Mouse (Mus musculus) kidney, adult 2 months (tissue): ENCODE results near the gene Olfr1323. TPM values are rescaled to one million over a fixed set of nuclear protein-coding genes. Genes with fewer than 3 reads are reported as not detected.

Experiments used
- DNase-seq: peaks from one replicate; pipeline ENCODE4 v3.0.0; 2021
- H3K27ac ChIP-seq: fragments of 200-500 bp; 2 replicates; pipeline ENCODE4 v1.5.1; 2012; ENCODE audit warnings: low read depth, low read length, control low read depth, inconsistent platforms; ENCODE audit not compliant: insufficient read depth
- H3K27me3 ChIP-seq: fragments of 200-500 bp; replicated peaks from 2 replicates; pipeline ENCODE4 v1.6.1; 2012; ENCODE audit warnings: mild to moderate bottlenecking, moderate library complexity, low read length, inconsistent platforms; ENCODE audit not compliant: control insufficient read depth, insufficient read depth
- H3K36me3 ChIP-seq: fragments of 200-500 bp; 2 replicates; pipeline ENCODE4 v1.6.1; 2012; ENCODE audit warnings: mild to moderate bottlenecking, moderate library complexity, low read length, inconsistent platforms; ENCODE audit not compliant: control insufficient read depth, insufficient read depth
- H3K4me1 ChIP-seq: fragments of 200-500 bp; 2 replicates; pipeline ENCODE4 v1.6.1; 2011; ENCODE audit warnings: low read length; ENCODE audit not compliant: control insufficient read depth, insufficient read depth
- H3K4me3 ChIP-seq: fragments of 200-500 bp; 2 replicates; pipeline ENCODE4 v1.5.1; 2011; ENCODE audit warnings: mild to moderate bottlenecking, low read depth, low read length, control low read depth; ENCODE audit not compliant: insufficient read depth
- CTCF ChIP-seq: fragments of 200-500 bp; conservative IDR thresholded peaks from 2 replicates; pipeline ENCODE4 v1.5.1; 2011; ENCODE audit warnings: low read depth, mild to moderate bottlenecking, control low read depth, low read length, moderate library complexity, mixed read lengths; ENCODE audit not compliant: insufficient read depth, insufficient read length
- POLR2A ChIP-seq: fragments of 200-500 bp; IDR thresholded peaks from one replicate; pipeline ENCODE4 v1.6.1; 2011; ENCODE audit warnings: low read depth, low read length, control low read depth
- WGBS: fragments of 180-500 bp; shearing (Covaris S2); methylation state at CpG from one replicate; pipeline ENCODE4 v1.1.7; 2018; 5-methylcytosine and 5-hydroxymethylcytosine counted together
- polyA plus RNA-seq: library from polyadenylated mRNA; depleted of rRNA; stranded (reverse); fragments of >200 nt; gene quantifications from 2 replicates; pipeline ENCODE4 v1.2.3, GENCODE M21; 2012; rRNA removed

The Olfr1323 gene
- not detected in 2 replicates for polyA plus RNA-seq

- Histone ChIP-seq H3K4me1 (no peaks in the 10 kb centered on the region), H3K27ac (no peak within 1 kb of the TSS), H3K36me3 (no peaks in the 10 kb centered on the region), H3K27me3 (no peaks in the 10 kb centered on the region), H3K4me3 (no peak within 1 kb of the TSS)
- no peak for DNase-seq
- WGBS, result 68% methylated on average over 1 of the region's 1 CpGs
- TF ChIP-seq POLR2A (no peak), CTCF (no peak)
These were observed at the start of gene Olfr1323 for GRCm38 (mm10) chrX:50019259-50019658. Gene Olfr1323, minus strand, starts transcription at chrX:50019359.

GRCm38 (mm10) chrX:50012242-50012641 lies 6.9 kb downstream of the Olfr1323 start:
- TF ChIP-seq CTCF, result no peak
- TF ChIP-seq POLR2A, result no peak
- no peaks in the 10 kb centered on the region for H3K27me3 ChIP-seq
- no peak for DNase-seq
- H3K36me3 ChIP-seq, result no peaks in the 10 kb centered on the region
- WGBS, result 18% methylated on average over 4 of the region's 4 CpGs
- no peak overlapping the region for H3K4me3 ChIP-seq
- H3K4me1 ChIP-seq, result no peaks in the 10 kb centered on the region
- H3K27ac ChIP-seq, result no peak overlapping the region

Other genes starting within 250 kb of the Olfr1323 start
- 0.11 TPM in 1 of 2 replicates, not detected in the other for gene Igsf1, start 221.6 kb downstream of the Olfr1323 start, polyA plus RNA-seq
- gene Olfr1322, start 127.9 kb downstream of the Olfr1323 start, polyA plus RNA-seq, result not detected in 2 replicates